Mouse (Mus musculus): ENCODE results near the gene 4930469K13Rik.

- no peak for TF ChIP-seq GATA1 (IDR thresholded peaks at IDR 0.05; ENCODE audit: borderline replicate concordance, low read length)
- TF ChIP-seq FLI1 (IDR thresholded peaks at IDR 0.05; ENCODE audit: low read length), result no peak
These were observed 20.5 kb downstream of the 4930469K13Rik start for GRCm38 (mm10) chr11:34077870-34078269.
